Mouse (Mus musculus) hematopoietic multipotent progenitor cell, adult 10-12 weeks (in vitro differentiated cells): Measurements from ENCODE around the gene Elf2. TPM values are rescaled to one million over a fixed set of nuclear protein-coding genes. Genes with fewer than 3 reads are reported as not detected.

ENCODE experiments used
- polyA plus RNA-seq: library from polyadenylated mRNA; stranded (reverse); fragments of >175 nt; gene quantifications from 2 replicates; pipeline ENCODE4 v1.2.3, GENCODE M21; 2012; ENCODE audit warnings: low replicate concordance

The Elf2 gene
- 23.3 and 49.5 TPM in 2 replicates for polyA plus RNA-seq

DNA sequence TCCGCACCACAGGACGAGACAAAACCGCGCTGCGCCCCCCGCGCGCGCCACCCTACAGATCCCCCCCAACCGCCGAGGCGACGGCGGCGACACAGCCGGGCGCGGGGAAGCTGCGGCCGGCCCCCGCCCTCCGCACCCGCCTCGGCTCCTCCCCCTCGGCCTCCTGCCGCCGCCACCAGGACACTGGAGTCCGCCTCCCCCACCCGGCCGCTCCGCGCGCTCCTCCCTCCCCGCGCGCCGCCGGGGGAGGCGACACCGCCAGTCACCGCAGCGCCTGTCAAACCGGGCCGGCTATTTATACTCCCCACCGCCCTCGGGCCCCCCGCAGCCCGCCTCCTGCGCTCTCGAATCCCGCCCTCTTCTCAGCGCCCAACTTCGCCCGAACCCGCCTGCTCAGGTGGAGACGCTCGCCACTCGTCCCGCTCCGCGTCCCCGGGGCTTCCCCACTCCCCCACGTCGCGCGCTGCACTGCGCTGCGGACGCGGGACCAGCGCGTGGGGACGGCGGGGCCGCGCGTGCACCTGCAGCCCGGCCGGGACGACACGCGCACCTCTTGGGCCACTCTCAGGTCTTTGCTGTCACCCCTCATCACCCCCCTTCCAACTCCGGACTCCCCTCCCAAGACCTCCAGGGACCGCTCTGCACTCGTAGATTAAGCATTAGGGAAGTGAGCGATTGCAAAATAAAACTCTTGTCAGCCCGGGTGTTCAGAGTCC, at the start of gene Elf2:
Elf2 (minus strand) TSS at position 112 of the 716 bp plus-strand sequence.

DNA sequence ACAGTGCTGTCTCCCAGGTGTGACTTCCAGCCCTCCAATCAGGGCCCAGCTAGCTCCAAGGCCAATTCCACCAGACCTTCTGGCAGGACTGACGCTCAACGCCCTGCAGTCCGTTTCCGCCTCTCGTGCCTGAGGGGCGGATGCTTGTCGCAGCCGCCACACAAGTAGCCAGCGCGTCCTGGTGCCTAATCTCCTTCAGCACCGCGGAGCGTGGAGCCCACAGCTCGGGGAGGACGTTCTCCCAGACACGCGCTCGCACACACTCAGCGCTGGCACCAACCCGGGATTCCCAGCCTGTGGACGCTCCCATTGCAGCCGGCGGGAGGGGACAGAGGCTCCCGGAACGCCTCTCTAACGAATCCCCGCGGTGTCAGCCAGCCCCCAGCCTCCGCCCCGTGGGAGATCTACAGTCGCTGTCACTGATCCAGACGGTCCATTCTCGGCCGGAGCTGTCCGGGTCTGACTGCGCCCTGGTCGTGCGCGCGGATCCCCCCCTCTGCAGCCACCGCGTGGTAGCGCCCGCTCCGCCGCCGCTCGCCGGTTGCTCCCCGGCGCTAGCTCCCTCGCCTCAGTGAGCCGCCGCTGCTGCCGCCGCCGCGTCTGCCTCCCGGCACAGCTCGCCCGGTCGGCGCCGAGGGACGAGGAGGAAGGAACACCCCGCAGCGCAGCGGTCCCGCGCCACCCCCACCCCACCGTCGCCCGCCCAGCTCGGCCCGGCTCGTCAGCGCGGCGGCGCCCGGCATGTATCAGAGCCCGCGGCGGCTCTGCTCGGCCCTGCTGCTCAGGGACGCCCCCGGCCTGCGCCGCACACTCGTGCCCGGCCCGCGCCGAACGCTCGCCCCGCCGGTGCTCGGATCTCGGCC, 115.9 kb downstream of the Elf2 start, which contains the start of gene Noct:
Noct (plus strand) TSS at position 85 of the 863 bp plus-strand sequence.

Other genes starting within 250 kb of the Elf2 start
- gene Noct, start 116.2 kb downstream of the Elf2 start, polyA plus RNA-seq, result 3.4 and 3.8 TPM in 2 replicates
- gene Mgarp, start 56.1 kb upstream of the Elf2 start, polyA plus RNA-seq, result 0.11 and 0.25 TPM in 2 replicates
- 1.2 and 36.4 TPM in 2 replicates for gene Ndufc1, start 68.3 kb upstream of the Elf2 start, polyA plus RNA-seq
- gene Naa15, start 74.5 kb upstream of the Elf2 start, polyA plus RNA-seq, result 8.0 and 8.6 TPM in 2 replicates
- 14.2 and 17.7 TPM in 2 replicates for gene Rab33b, start 143.3 kb upstream of the Elf2 start, polyA plus RNA-seq
- 6.8 and 10.1 TPM in 2 replicates for gene Setd7, start 220.2 kb upstream of the Elf2 start, polyA plus RNA-seq